Mouse (Mus musculus): ENCODE data around the gene Styxl1. TPM values are rescaled to one million over a fixed set of nuclear protein-coding genes. Genes with fewer than 3 reads are reported as not detected.
A peak's percentile ranks its signal among the peaks of the same experiment; 100 is the strongest.

Styxl1 gene
- total and polyA plus RNA-seq, 3 experiments: 0.17 TPM; not detected in 2

- TF ChIP-seq ELF1 (IDR thresholded peaks at IDR 0.05; ENCODE audit: low read depth, low read length) (no peak), EP300 (IDR thresholded peaks at IDR 0.05; ENCODE audit: low read depth in 1 of 2, low read length in 2 of 2) (no peak), MEF2A (IDR thresholded peaks at IDR 0.05; ENCODE audit: extremely low read depth, insufficient replicate concordance, low read depth, low read length, poor library complexity, severe bottlenecking) (no peak), RCOR1 (IDR thresholded peaks at IDR 0.05; ENCODE audit: low read depth, low read length) (no peak), POLR2A (IDR thresholded peaks at IDR 0.05; ENCODE audit: control insufficient read depth in 1 of 2, insufficient read depth in 1 of 2, low read depth in 1 of 2, low read length in 2 of 2, poor library complexity in 1 of 2) (peak; percentile 95 to 99), TAL1 (IDR thresholded peaks at IDR 0.05; ENCODE audit: low read length) (no peak), JUND (IDR thresholded peaks at IDR 0.05; ENCODE audit: low read depth, low read length) (no peak), RAD21 (IDR thresholded peaks at IDR 0.05; ENCODE audit: low read depth, low read length) (no peak), ZKSCAN1 (IDR thresholded peaks at IDR 0.05; ENCODE audit: low read depth, low read length) (no peak), USF2 (IDR thresholded peaks at IDR 0.05; ENCODE audit: borderline replicate concordance in 1 of 2, insufficient read depth in 1 of 2, low read depth in 1 of 2, low read length in 2 of 2) (no peak), CHD1 (IDR thresholded peaks at IDR 0.05; ENCODE audit: low read depth, low read length) (peak; percentile 94), POLR2AphosphoS2 (IDR thresholded peaks at IDR 0.05; ENCODE audit: low read length) (peak; percentile 98), BHLHE40 (IDR thresholded peaks at IDR 0.05; ENCODE audit: borderline replicate concordance, low read depth, low read length) (no peak)
Observed at GRCm38 (mm10) chr5:135778471-135779445, 573 bp upstream of the Styxl1 start, which contains the start of gene Mdh2 (continued).

- H3K36me3 ChIP-seq (ENCODE audit: control insufficient read depth in 1 of 2, insufficient read depth in 2 of 2, low read length in 2 of 2): peaks cover 0 to 33% of the 10 kb centered on the region in 2 experiments; a peak in 2 of 4 replicates
- no peak for DNase-seq (ENCODE audit: low read depth, low spot score)
- H3K4me1 ChIP-seq (ENCODE audit: control insufficient read depth in 1 of 2, insufficient read depth in 2 of 2, low read length in 2 of 2): peaks cover 4 to 33% of the 10 kb centered on the region in 2 experiments
- no peak overlapping the region for H3K9ac ChIP-seq (ENCODE audit: control insufficient read depth, low read depth, low read length, poor library complexity, severe bottlenecking)
- H3K27ac ChIP-seq (ENCODE audit: control insufficient read depth, low read depth, low read length): no peak overlapping the region
- no peak for TF ChIP-seq POLR2A (IDR thresholded peaks at IDR 0.05; ENCODE audit: control insufficient read depth in 1 of 2, insufficient read depth in 1 of 2, low read depth in 1 of 2, low read length in 2 of 2, poor library complexity in 1 of 2)
- TF ChIP-seq JUND (IDR thresholded peaks at IDR 0.05; ENCODE audit: low read depth, low read length): no peak
- TF ChIP-seq RAD21 (IDR thresholded peaks at IDR 0.05; ENCODE audit: low read depth, low read length): no peak
- no peaks in the 10 kb centered on the region for H3K27me3 ChIP-seq (ENCODE audit: control insufficient read depth in 1 of 2, insufficient read depth in 2 of 2, low read length in 2 of 2)
- no peaks in the 10 kb centered on the region for H3K9me3 ChIP-seq (replicated peaks; ENCODE audit: insufficient read depth, low read length)
- H3K4me3 ChIP-seq (ENCODE audit: control insufficient read depth in 1 of 2, insufficient read depth in 1 of 2, low read depth in 2 of 2, low read length in 2 of 2): no peak overlapping the region
- H3K79me2 ChIP-seq (ENCODE audit: control insufficient read depth, insufficient read depth, low read length, poor library complexity): peaks cover 34% of the 10 kb centered on the region
Observed at GRCm38 (mm10) chr5:135776546-135776945, 1.6 kb downstream of the Styxl1 start.

- TF ChIP-seq GATA1 (IDR thresholded peaks at IDR 0.05; ENCODE audit: low read depth, low read length): peak; percentile 59; the same call in 1 of the 2 replicates
- TF ChIP-seq ETS1 (IDR thresholded peaks at IDR 0.05; ENCODE audit: low read depth, low read length): peak; percentile 64; the same call in 1 of the 2 replicates
- peak; percentile 98 for TF ChIP-seq ZNF384 (IDR thresholded peaks at IDR 0.05; ENCODE audit: low read depth, low read length)
- no peak; the same call in 1 of the 2 replicates for TF ChIP-seq RCOR1 (IDR thresholded peaks at IDR 0.05; ENCODE audit: low read depth, low read length)
- TF ChIP-seq UBTF (IDR thresholded peaks at IDR 0.05; ENCODE audit: borderline replicate concordance, insufficient read depth, low read depth, low read length): no peak
- TF ChIP-seq EP300 (IDR thresholded peaks at IDR 0.05; ENCODE audit: low read depth in 1 of 2, low read length in 2 of 2): peak; percentile 48 to 71; a peak in 3 of 4 replicates
- no peak for TF ChIP-seq BHLHE40 (IDR thresholded peaks at IDR 0.05; ENCODE audit: borderline replicate concordance, low read depth, low read length)
- TF ChIP-seq CHD2 (IDR thresholded peaks at IDR 0.05; ENCODE audit: low read length): no peak
- no peaks in the 10 kb centered on the region for H3K79me2 ChIP-seq (ENCODE audit: control insufficient read depth, insufficient read depth, low read length, poor library complexity)
- peak; percentile 52 for DNase-seq (ENCODE audit: low read depth, low spot score)
- H3K4me3 ChIP-seq (ENCODE audit: control insufficient read depth in 1 of 2, insufficient read depth in 1 of 2, low read depth in 2 of 2, low read length in 2 of 2): no peak overlapping the region
- no peaks in the 10 kb centered on the region for H3K9me3 ChIP-seq (replicated peaks; ENCODE audit: insufficient read depth, low read length)
- peaks cover 0 to 13% of the 10 kb centered on the region in 2 experiments; a peak in 2 of 4 replicates for H3K36me3 ChIP-seq (ENCODE audit: control insufficient read depth in 1 of 2, insufficient read depth in 2 of 2, low read length in 2 of 2)
- no peak overlapping the region for H3K27ac ChIP-seq (ENCODE audit: control insufficient read depth, low read depth, low read length)
- H3K4me1 ChIP-seq (ENCODE audit: control insufficient read depth in 1 of 2, insufficient read depth in 2 of 2, low read length in 2 of 2): peaks cover 4 to 16% of the 10 kb centered on the region in 2 experiments
- H3K9ac ChIP-seq (ENCODE audit: control insufficient read depth, low read depth, low read length, poor library complexity, severe bottlenecking): no peak overlapping the region
- H3K27me3 ChIP-seq (ENCODE audit: control insufficient read depth in 1 of 2, insufficient read depth in 2 of 2, low read length in 2 of 2): 0 out of 4 replicates have a peak, but pooled peaks cover 0 to 1% of the 10 kb centered on the region in 2 experiments
Observed at GRCm38 (mm10) chr5:135772519-135772918, 5.7 kb downstream of the Styxl1 start.

Data from MEL (cell line).